Mouse (Mus musculus) heart, postnatal 4 days (tissue): Measurements from ENCODE around the gene Cylc2. TPM values are rescaled to one million over a fixed set of nuclear protein-coding genes. Genes with fewer than 3 reads are reported as not detected.

Experiments used
- DNase-seq: peaks from one replicate; pipeline ENCODE4 v3.0.0; 2021
- total RNA-seq, 2 experiments: library from RNA; stranded (reverse); gene quantifications; 2 replicates each; pipeline ENCODE4 v1.2.3; 2021

The Cylc2 gene
- not detected for total RNA-seq

DNA sequence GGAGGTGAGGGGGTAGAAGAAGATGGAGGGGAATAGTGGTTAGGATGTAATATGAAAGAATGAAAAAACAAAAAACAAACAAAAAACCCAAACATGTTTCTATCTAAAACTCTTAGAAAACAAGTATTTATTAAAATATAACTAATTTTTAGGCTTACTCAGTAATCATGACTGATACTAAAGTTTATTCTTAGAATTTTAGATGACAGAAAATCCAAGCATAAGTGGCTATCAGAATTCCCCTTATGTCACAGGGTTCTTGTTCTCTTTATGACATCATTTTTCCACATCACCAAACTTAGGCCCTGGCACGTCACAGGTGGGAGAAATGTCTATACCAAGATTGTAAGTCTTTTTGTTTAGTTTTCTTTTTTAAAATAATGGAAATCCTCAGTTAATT lies at the start of gene Cylc2:
Gene Cylc2 (plus strand): TSS at position 301 of the 400 bp plus-strand sequence.
- DNase-seq, result no peak
